Mouse (Mus musculus) hindbrain, embryonic 10.5 days (tissue): ENCODE measurements at regions not wholly inside any gene's neighbourhood (a gene's known extent, or its start where the extent isn't known, plus 50 kb on each side); places are given as distances from the start of the nearest gene placed in this dataset.
"Not testable (repeated sequence)": the region's sequence is repeated elsewhere in the genome, so short reads cannot be mapped to it uniquely, and the experiment has no call there.

Experiments
- DNase-seq: peaks from one replicate; pipeline ENCODE4 v3.0.0-alpha.2; 2017; ENCODE audit warnings: low spot score
- H3K27ac ChIP-seq: fragments of 300-500 bp; sonication (generic); 2 replicates; pipeline ENCODE4 v1.5.1; 2016; ENCODE audit warnings: mild to moderate bottlenecking, moderate library complexity
- H3K27me3 ChIP-seq: fragments of 300-500 bp; sonication (generic); 2 replicates; pipeline ENCODE4 v1.6.1; 2016; ENCODE audit warnings: mild to moderate bottlenecking; ENCODE audit not compliant: poor library complexity, insufficient read depth, severe bottlenecking
- H3K36me3 ChIP-seq: fragments of 300-500 bp; sonication (generic); 2 replicates; pipeline ENCODE4 v1.6.1; 2016; ENCODE audit warnings: mild to moderate bottlenecking, moderate library complexity
- H3K4me1 ChIP-seq: fragments of 300-500 bp; sonication (generic); replicated peaks from 2 replicates; pipeline ENCODE4 v1.6.1; 2016; ENCODE audit warnings: mild to moderate bottlenecking
- H3K4me3 ChIP-seq: fragments of 300-500 bp; sonication (generic); 2 replicates; pipeline ENCODE4 v1.5.1; 2016; ENCODE audit warnings: mild to moderate bottlenecking, moderate library complexity
- H3K9me3 ChIP-seq: fragments of 300-500 bp; sonication (generic); 2 replicates; pipeline ENCODE4 v1.6.1; 2016; ENCODE audit warnings: mild to moderate bottlenecking, moderate library complexity
- WGBS: fragments of 180-500 bp; shearing (Covaris S2); methylation state at CpG from one replicate; pipeline ENCODE4 v1.1.7; 2016; 5-methylcytosine and 5-hydroxymethylcytosine counted together

DNA sequence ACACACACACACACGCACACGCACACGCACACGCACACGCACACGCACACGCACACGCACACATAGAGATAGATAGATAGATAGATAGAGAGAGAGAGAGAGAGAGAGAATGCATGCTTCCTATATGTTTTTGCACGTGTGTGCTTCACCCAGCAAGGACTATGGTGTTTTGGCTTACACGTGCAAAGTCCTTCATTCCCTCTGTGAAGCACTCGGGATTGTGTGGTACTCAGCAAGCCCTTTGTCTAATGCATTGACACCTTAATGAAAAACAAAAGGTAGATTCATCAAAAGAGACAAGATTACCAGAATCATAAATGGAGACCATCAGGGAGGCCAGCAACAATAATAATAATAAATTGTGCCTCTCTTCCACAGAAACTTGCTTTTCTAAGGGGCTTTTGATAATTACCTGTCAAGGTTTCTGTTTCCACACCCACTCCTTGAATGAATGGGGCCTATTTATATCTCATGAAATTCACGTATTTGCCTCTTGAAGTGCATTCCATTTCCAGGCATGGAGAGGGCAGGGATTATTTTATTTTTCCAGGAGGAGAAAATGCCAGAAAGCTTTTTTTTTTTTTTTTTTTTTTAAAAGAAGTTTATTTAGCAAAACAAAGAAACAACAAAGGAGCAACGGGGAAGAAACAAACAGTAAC is 93.0 kb downstream of the Btg1 start:
- 91% methylated on average over 13 of the region's 13 CpGs for WGBS
- no peaks in the 10 kb centered on the region for H3K36me3 ChIP-seq
- H3K27me3 ChIP-seq: no peaks in the 10 kb centered on the region

DNA sequence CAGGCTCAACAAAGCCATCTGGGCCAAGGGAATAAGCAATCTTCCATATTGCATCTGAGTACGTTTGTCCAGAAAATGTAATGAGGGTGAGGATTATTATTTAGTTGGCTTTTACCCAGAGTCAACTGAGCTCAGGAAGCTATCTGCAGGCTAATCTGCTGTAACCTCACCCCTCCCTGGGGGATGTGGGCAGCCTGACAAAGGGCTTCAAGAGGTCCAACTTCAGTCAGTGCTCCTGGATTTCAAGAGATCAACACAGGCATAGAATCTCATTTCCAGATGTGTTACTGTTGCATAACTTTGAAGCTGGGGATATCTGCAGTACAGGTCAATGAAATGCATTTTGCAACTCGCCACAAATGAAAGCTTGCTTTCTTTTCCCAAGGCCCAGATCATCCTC is 95.2 kb downstream of the Btg1 start:
- 0 out of 2 replicates have a peak, but pooled peaks cover 3% of the 10 kb centered on the region for H3K9me3 ChIP-seq
- no peaks in the 10 kb centered on the region for H3K36me3 ChIP-seq
- no peak overlapping the region for H3K27ac ChIP-seq
- H3K27me3 ChIP-seq: no peaks in the 10 kb centered on the region
- no peak for DNase-seq
- H3K4me1 ChIP-seq: peaks cover 2% of the 10 kb centered on the region; the same call in 1 of the 2 replicates
- no peak overlapping the region for H3K4me3 ChIP-seq
- 65% methylated on average over 2 of the region's 2 CpGs for WGBS

More for the DNA sequence above, 93.0 kb downstream of the Btg1 start:
- no peak for DNase-seq
- Histone ChIP-seq H3K27ac (no peak overlapping the region), H3K9me3 (0 out of 2 replicates have a peak, but pooled peaks cover 3% of the 10 kb centered on the region), H3K4me3 (no peak overlapping the region), H3K4me1 (no peaks in the 10 kb centered on the region)

DNA sequence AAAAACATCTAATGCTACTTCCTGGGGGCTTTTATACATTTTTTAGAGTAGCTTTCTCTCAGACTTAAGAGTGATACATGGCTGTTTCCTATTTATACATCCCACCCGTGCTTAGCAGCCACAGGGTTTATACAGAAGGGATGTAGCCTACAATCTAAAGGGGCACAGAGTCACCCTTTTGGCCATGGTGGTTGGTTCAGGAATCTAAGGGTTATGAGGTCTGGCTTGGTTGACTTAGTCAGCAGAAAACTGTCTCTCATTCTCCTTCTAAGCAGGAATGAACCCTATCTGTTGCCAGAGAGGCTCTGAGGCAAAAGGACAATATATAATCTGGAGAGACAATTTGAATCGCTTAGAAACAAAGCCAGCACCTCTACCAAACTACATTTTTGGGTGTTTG is 97.9 kb downstream of the Btg1 start:
- Histone ChIP-seq H3K4me3 (no peak overlapping the region), H3K9me3 (no peaks in the 10 kb centered on the region), H3K4me1 (peaks cover 10% of the 10 kb centered on the region), H3K36me3 (no peaks in the 10 kb centered on the region), H3K27me3 (no peaks in the 10 kb centered on the region), H3K27ac (no peak overlapping the region)
- WGBS: 85% methylated on average over 2 of the region's 2 CpGs
- DNase-seq: no peak

DNA sequence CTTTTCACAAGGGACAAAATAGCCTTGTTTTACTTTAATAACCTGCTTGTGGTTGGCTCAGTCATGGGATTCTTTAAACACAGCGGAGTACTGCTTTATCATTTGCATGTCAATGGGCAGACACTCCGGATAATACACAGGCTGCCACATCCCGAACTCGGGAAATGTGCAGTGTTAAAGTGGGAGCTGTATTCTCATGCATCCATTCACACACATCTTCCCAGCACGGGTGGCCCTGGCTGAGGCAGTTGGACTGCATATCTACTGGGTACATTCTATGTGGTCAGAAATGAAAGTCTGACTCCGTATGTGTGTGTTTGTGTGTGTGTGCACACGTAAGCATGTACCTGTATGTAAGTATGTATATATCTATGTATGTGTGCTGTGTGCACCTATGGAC is 100.5 kb downstream of the Btg1 start:
- no peak overlapping the region for H3K27ac ChIP-seq
- no peaks in the 10 kb centered on the region for H3K9me3 ChIP-seq
- peaks cover 25% of the 10 kb centered on the region for H3K4me1 ChIP-seq
- WGBS: 50% methylated on average over 7 of the region's 7 CpGs
- no peak overlapping the region for H3K4me3 ChIP-seq
- no peak for DNase-seq
- H3K27me3 ChIP-seq: no peaks in the 10 kb centered on the region
- H3K36me3 ChIP-seq: no peaks in the 10 kb centered on the region

DNA sequence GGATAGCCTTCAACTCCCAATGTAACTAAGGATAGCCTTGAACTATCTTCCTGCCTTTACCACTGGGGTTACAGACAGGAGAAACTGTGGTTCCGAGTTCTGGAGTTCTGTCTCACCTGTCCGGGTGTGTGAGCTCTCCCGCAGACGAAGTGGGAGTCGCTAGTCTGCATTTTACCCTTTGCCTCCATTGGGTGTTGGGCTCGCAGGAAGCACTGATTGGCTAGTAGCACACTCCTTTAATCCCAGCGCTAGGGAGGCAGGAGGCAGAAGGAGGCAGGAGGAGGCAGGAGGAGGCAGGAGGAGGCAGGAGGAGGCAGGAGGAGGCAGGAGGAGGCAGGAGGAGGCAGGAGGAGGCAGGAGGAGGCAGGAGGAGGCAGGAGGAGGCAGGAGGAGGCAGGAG is 101.9 kb downstream of the Btg1 start:
- not testable (repeated sequence) for H3K36me3 ChIP-seq, DNase-seq, H3K9me3 ChIP-seq, H3K27ac ChIP-seq, H3K4me3 ChIP-seq, H3K27me3 ChIP-seq
- H3K4me1 ChIP-seq: peaks cover 33% of the 10 kb centered on the region
- WGBS: 90% methylated on average over 7 of the region's 7 CpGs

DNA sequence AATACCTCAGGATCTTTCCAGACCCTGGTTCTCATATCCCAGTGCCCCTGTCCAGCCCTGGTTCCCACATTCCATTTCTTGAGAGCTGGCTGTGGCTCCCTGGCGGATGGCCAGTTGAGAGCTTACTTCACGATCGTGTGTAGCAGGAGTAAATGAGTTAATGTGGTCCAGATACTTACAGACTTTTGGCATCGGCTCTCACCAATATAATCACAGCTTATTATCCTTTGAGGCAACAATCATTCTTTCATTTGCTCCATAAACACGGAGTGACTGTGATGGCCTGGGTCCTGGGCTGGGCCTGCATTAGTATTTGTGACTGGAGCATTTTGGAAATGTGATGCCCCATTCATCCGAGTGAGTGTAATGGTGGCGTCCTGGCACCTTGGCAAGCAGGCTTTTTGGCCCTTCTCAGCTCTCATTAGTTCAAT is 103.5 kb downstream of the Btg1 start:
- Histone ChIP-seq H3K9me3 (no peaks in the 10 kb centered on the region), H3K36me3 (no peaks in the 10 kb centered on the region), H3K4me1 (peaks cover 47% of the 10 kb centered on the region), H3K27ac (no peak overlapping the region), H3K4me3 (no peak overlapping the region), H3K27me3 (no peaks in the 10 kb centered on the region)
- 88% methylated on average over 7 of the region's 7 CpGs for WGBS
- DNase-seq: no peak

DNA sequence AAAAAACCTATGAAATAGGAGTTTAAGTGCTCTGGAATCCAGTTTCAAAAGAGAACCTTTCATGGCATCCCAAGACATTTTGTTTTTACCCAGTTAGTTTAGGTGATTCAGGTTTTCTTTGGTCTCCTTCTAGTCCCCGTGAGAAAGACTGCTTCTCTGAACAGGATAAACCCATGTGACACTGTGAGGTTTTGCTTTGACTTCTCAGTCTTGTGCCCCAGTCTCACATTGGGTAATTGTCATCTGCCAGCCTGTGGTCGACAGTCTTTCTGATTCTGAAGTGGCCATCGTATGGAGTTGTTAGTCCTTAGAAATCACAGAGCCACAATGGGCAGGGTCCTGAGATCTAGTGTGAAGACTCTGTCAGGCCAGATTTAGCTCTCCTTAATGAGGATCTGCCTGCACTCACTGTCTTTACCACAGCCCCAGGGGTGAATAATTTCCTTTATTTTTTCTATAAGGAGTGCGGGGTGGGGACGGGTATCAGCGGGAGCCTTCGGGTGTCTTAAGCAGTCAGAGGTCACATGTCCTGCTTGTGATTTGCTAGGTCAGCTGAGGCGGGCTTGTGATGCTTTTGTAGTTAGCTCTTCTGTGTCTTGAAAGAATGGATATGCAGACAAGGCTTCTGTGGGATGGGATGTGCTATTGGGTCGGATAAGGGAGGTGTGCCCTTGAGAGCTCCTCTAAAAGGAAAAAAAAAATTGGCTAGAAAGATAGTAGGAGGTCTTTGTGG is 104.3 kb downstream of the Btg1 start:
- H3K4me1 ChIP-seq: peaks cover 47% of the 10 kb centered on the region
- H3K36me3 ChIP-seq: no peaks in the 10 kb centered on the region
- WGBS: 30% methylated on average over 9 of the region's 9 CpGs
- no peak for DNase-seq
- no peaks in the 10 kb centered on the region for H3K9me3 ChIP-seq
- peak overlapping the region; percentile 64 for H3K27ac ChIP-seq
- no peak overlapping the region for H3K4me3 ChIP-seq
- no peaks in the 10 kb centered on the region for H3K27me3 ChIP-seq

DNA sequence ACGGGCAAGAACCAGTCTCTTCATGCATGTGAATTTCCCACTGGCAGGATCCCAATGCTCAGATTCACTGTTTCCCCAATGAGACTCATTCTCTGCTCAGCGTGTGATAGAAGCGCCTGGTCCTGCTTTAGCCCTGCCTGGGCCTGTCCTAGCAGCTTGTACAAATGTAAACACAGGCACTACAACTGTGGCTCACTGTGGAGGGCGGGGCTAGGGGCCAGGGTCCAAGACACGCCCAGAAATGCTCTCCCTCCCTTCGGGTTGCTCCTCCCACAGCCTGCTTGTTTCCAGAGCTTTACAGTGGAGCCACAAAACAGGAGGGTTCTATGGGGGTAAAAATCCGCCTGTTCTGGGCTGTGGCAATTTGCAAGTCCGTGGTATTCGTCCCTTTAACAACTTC is 105.7 kb downstream of the Btg1 start:
- WGBS: 28% methylated on average over 9 of the region's 9 CpGs
- no peaks in the 10 kb centered on the region for H3K36me3 ChIP-seq
- peak; percentile 70 for DNase-seq
- no peaks in the 10 kb centered on the region for H3K27me3 ChIP-seq
- H3K27ac ChIP-seq: peak overlapping the region; percentile 6; the same call in 1 of the 2 replicates
- peaks cover 40% of the 10 kb centered on the region for H3K4me1 ChIP-seq
- H3K4me3 ChIP-seq: no peak overlapping the region
- no peaks in the 10 kb centered on the region for H3K9me3 ChIP-seq

DNA sequence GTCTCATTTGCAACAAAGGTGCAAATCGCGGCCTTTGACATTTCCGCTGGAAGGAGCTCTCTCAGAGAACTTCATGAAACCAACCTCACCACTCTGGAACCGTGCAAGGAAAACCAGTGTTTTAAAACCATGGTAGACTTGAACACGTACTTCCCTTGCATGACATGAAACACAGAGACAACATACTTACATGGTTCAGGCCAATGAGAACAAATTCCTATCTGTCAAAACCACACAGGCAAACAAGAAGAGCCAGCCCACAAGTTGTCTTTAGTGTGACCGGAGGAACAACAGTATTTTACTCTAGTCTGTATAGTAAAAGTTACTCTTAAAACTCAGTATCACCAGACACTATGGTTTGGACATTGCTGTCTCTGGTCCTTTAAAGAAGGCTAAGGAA is 106.3 kb downstream of the Btg1 start:
- H3K4me1 ChIP-seq: peaks cover 37% of the 10 kb centered on the region
- H3K27me3 ChIP-seq: no peaks in the 10 kb centered on the region
- H3K27ac ChIP-seq: no peak overlapping the region
- no peaks in the 10 kb centered on the region for H3K9me3 ChIP-seq
- H3K36me3 ChIP-seq: no peaks in the 10 kb centered on the region
- no peak overlapping the region for H3K4me3 ChIP-seq
- WGBS: 93% methylated on average over 6 of the region's 6 CpGs
- no peak for DNase-seq

DNA sequence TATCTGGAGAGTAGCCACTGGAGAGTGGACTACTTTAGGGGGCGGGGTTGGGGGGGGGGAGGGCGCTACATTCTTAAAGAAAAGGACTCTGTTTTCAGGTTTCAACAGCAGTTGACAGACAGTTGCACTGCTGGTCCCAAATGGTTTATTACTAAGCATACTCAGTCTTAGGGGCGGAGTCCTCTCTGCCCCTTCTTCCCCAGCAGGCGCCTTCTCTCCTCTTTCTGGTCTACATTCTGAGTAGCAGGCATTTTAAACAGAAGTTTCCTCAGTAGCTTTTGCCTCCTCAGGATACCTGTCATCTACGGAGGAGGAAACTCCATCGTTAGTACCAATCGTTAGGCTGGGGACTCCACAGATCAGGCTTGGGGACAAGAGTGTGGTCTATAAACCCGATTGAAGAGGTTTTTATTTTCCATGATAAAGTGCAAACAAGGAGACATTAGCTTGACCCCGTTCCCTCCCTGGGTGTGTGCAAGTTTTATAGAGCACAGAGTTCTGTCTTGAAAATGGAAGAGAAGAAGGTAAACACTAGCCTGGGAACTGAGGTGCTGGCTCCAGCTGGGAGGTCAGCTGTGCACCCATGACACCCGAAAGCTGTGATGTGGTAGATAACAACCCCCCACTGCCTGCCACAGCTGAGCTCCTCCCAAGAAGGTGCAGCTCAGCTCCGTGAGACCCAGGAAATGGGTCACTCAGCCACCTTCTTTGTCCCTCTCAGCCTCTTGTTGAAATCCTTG is 107.8 kb downstream of the Btg1 start:
- WGBS: 51% methylated on average over 11 of the region's 11 CpGs
- Histone ChIP-seq H3K4me3 (no peak overlapping the region), H3K36me3 (no peaks in the 10 kb centered on the region), H3K9me3 (no peaks in the 10 kb centered on the region), H3K27ac (peak overlapping the region; percentile 43; the same call in 1 of the 2 replicates), H3K4me1 (peaks cover 37% of the 10 kb centered on the region), H3K27me3 (no peaks in the 10 kb centered on the region)
- no peak for DNase-seq

DNA sequence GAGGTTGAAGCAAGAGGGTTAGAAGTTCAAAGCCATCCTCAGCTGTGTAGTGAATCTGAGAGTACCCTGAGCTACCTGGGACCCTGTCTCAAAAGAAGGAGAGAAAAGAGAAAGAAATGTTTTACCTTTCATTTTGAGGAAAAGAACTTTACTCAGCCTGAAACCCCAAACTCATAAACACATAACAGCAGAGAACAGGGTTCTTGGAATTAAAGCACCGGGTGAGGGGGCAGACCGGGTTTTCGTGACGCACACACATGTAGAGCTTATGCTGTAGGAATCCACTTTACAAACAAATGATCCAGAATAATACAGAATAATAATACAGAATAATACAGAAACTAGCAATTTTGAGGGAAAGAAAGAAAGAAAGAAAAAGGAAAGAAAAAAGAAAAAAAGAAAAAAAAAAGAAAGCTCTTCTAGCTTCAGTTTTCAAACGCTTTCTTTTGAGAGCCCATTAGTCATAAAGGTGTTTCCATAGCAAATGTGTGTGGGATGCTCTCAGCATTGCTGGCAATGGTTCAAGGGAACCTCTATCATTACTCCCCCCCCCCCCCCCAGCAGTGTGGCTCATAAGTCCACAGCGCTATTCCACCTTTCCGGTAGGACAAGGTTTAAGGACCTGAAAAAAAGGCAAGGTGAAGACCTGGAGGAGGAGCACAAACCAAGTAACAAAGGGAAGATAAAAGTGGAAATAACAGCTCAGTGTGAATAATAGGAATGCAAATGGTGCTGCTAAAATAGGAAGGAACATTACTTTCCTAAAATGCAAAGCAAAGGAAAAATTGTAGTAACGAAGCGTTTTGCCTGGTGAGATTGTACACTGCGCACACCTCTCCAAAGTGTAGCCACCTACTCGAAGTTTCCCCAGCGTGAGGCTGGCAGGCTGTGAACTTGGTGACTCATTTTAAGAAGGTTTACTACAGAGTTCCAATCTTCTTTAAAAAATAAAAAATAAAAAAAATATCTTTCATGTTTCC is 110.3 kb downstream of the Btg1 start:
- Histone ChIP-seq H3K4me1 (peaks cover 24% of the 10 kb centered on the region), H3K27me3 (no peaks in the 10 kb centered on the region), H3K4me3 (no peak overlapping the region), H3K27ac (no peak overlapping the region), H3K9me3 (no peaks in the 10 kb centered on the region), H3K36me3 (no peaks in the 10 kb centered on the region)
- DNase-seq: no peak
- 90% methylated on average over 12 of the region's 12 CpGs for WGBS

DNA sequence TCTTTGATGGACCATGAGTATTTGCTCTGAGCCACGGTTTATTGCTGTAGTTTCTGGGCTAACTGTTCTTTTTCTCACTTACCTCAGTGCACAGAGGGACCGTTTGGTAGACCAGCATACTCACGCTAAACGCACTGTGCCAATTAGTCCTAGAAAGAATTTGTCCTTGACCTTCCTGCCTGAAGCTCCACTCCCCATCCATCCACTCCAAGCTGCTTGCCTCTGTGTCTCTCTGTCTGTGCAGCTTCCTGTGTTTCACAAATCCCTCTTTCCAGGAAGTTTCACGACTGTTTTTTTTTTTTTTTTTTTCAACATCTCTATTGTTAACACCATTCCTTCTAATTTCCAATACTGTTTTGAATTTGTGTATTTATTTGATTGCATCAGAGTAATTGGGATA is 116.8 kb downstream of the Btg1 start:
- H3K4me3 ChIP-seq: no peak overlapping the region
- no peaks in the 10 kb centered on the region for H3K9me3 ChIP-seq
- no peaks in the 10 kb centered on the region for H3K4me1 ChIP-seq
- no peak for DNase-seq
- no peaks in the 10 kb centered on the region for H3K27me3 ChIP-seq
- WGBS: 82% methylated on average over 5 of the region's 5 CpGs
- H3K27ac ChIP-seq: no peak overlapping the region
- no peaks in the 10 kb centered on the region for H3K36me3 ChIP-seq
